Mouse (Mus musculus) kidney, embryonic 15.5 days (tissue): Measurements from ENCODE around the gene Gm49510. TPM values are rescaled to one million over a fixed set of nuclear protein-coding genes. Genes with fewer than 3 reads are reported as not detected.
"Not testable (repeated sequence)": the region's sequence is repeated elsewhere in the genome, so short reads cannot be mapped to it uniquely, and the experiment has no call there.

ENCODE experiments used
- ATAC-seq: fragments of 200-750 bp; cut with Nextera tagmentation; replicated peaks from 2 replicates; pipeline ENCODE4 v1.8.0; 2017; ENCODE audit warnings: moderate TSS enrichment; ENCODE audit not compliant: low FRiP score
- H3K27ac ChIP-seq: fragments of 300-500 bp; sonication (generic); 2 replicates; pipeline ENCODE4 v1.5.1; 2015; ENCODE audit warnings: mild to moderate bottlenecking, inconsistent platforms
- H3K27me3 ChIP-seq: fragments of 300-500 bp; sonication (generic); 2 replicates; pipeline ENCODE4 v1.6.1; 2015; ENCODE audit warnings: inconsistent platforms
- H3K36me3 ChIP-seq: fragments of 300-500 bp; sonication (generic); 2 replicates; pipeline ENCODE4 v1.6.1; 2015; ENCODE audit warnings: inconsistent platforms
- H3K4me1 ChIP-seq: fragments of 300-500 bp; sonication (generic); 2 replicates; pipeline ENCODE4 v1.6.1; 2015; ENCODE audit warnings: inconsistent platforms
- H3K4me2 ChIP-seq: fragments of 300-500 bp; sonication (generic); 2 replicates; pipeline ENCODE4 v1.6.1; 2015; ENCODE audit warnings: moderate library complexity, mild to moderate bottlenecking, inconsistent platforms
- H3K4me3 ChIP-seq: fragments of 300-500 bp; sonication (generic); replicated peaks from 2 replicates; pipeline ENCODE4 v1.5.1; 2015; ENCODE audit warnings: mild to moderate bottlenecking, inconsistent platforms
- H3K9ac ChIP-seq: fragments of 300-500 bp; sonication (generic); 2 replicates; pipeline ENCODE4 v1.6.1; 2015; ENCODE audit warnings: mild to moderate bottlenecking, inconsistent platforms
- H3K9me3 ChIP-seq: fragments of 300-500 bp; sonication (generic); replicated peaks from 2 replicates; pipeline ENCODE4 v1.6.1; 2016; ENCODE audit warnings: inconsistent platforms
- WGBS: fragments of 180-500 bp; shearing (Covaris S2); methylation state at CpG from one replicate; pipeline ENCODE4 v1.1.7; 2015; ENCODE audit warnings: mixed read lengths; 5-methylcytosine and 5-hydroxymethylcytosine counted together
- polyA plus RNA-seq: library from polyadenylated mRNA; unstranded; fragments of >200 nt; fragmentation: Nextera tagmentation; extraction: Ambion mirVana; gene quantifications from 2 replicates; pipeline ENCODE4 v1.2.1, GENCODE M21; 2015

Gene Gm49510
- polyA plus RNA-seq, 1 experiment from 2014 or later = 0.60 TPM

DNA sequence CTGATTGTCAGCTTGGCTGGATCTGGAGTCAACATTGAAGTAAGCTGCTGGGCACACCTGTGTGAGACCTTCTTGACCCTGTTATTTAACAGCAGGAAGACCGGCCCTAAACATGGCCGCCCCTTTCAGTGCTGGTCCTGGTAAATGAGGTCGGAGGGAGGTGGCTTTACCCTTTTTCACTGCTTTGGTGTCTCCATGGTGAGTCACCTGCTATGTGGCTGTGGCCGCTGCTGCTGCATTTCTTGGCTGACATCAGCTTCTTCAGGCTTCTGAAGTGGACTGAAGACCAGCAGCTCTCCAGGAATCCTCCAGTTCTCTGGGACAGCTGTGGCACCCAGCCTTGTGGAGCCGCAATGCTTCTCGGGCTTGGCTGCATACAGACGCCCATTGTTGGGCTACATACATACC is 30.6 kb upstream of the Gm49510 start:
- peak; percentile 16 for ATAC-seq
- peak overlapping the region; percentile 90 for H3K27ac ChIP-seq
- H3K9me3 ChIP-seq = no peaks in the 10 kb centered on the region
- H3K9ac ChIP-seq = no peak overlapping the region
- H3K27me3 ChIP-seq = no peaks in the 10 kb centered on the region
- 71% methylated on average over 7 of the region's 7 CpGs for WGBS
- no peaks in the 10 kb centered on the region for H3K36me3 ChIP-seq
- H3K4me3 ChIP-seq = no peak overlapping the region
- peaks cover 28% of the 10 kb centered on the region for H3K4me1 ChIP-seq
- peak overlapping the region; percentile 26; the same call in 1 of the 2 replicates for H3K4me2 ChIP-seq

DNA sequence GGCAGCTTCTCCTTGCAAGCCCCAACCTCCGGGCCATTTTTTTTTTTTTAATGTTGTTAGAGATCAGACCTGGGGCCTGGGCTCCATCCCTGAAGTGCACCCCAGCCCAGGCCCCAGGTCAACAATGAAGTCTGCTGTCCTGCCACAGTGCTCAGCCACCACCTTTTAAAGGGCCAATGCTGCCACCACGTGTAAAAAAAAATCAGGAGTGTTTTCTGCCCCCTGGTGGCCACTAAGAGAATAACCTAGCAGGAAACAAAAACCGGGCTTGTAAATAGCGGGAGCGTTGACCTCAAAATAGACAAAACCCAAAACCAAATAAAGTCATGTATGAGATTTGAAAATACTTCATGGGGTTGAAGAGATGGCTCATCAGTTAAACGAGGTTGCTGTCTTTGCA is 29.7 kb upstream of the Gm49510 start:
- Histone ChIP-seq H3K9me3 (no peaks in the 10 kb centered on the region), H3K27ac (0 out of 2 replicates have a peak overlapping the region, but pooled peaks have one; percentile 27)

DNA sequence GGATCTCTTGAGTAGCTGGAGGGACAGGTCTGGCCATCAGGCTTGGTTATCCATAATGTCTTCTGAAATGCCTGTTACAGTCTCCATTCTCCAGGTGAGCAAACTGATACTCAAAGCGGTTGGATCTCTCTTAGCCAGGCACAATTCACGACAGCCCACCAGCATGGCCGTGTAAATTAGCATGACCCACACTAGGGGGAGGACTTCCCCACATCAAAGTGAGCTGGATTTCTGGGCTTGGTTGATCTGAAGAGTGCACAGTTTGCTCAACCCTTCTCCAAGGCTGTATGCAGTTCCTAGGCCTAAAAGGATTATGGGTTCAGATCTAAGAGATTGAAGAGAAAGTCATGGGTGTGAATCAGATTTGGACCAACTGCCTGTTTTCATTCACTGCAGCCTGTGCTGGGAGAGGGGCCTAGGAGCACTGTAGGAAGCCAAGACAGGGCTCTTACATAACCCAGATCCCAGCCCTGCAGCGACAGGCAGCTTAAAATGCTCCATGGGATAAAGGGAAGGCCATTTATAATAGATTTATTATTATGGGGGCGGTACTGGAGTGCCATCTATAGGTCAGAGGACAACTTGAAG is 27.4 kb upstream of the Gm49510 start:
- Histone ChIP-seq H3K27ac (0 out of 2 replicates have a peak overlapping the region, but pooled peaks have one; percentile 9), H3K36me3 (no peaks in the 10 kb centered on the region), H3K4me3 (no peak overlapping the region), H3K9ac (no peak overlapping the region), H3K27me3 (no peaks in the 10 kb centered on the region), H3K4me2 (no peak overlapping the region), H3K4me1 (peaks cover 40% of the 10 kb centered on the region), H3K9me3 (no peaks in the 10 kb centered on the region)
- WGBS = 38% methylated on average over 5 of the region's 5 CpGs
- ATAC-seq = no peak

More for the DNA sequence above, 29.7 kb upstream of the Gm49510 start:
- Histone ChIP-seq H3K27me3 (no peaks in the 10 kb centered on the region), H3K36me3 (no peaks in the 10 kb centered on the region), H3K4me3 (no peak overlapping the region), H3K4me1 (peaks cover 22% of the 10 kb centered on the region), H3K9ac (no peak overlapping the region), H3K4me2 (no peak overlapping the region)
- 30% methylated on average over 6 of the region's 6 CpGs for WGBS
- no peak for ATAC-seq

DNA sequence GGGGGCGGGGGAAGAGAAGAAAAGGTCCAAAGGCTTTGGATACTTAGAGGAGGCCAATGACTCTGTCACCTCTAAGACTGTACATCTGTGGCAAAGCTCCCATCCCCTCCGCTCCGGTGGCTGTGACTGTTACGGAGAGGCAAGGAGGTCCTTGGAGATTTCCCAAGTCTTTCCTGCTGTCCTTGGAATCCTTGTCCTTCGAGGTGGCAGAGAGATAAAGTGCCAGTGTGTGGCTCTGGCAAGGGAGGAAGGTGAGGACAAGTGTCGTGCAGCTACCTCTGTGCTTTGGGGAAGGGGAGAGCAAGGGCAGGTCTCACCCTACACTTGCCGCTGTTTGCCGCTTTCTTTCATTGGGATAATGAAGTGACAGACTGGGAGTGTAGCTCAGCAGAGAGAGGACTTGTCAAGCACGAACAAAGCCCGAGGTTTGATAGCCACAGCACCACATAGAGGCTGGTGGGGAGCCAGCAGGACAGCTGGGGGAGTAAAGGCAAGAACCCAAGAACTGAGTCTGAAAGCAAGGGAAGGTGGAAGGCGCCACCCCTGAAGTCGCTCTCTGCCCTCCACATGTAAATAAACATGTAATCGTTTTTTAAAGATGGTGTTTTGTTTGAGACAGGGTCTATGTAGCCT is 25.5 kb upstream of the Gm49510 start:
- Histone ChIP-seq H3K4me1 (peaks cover 34% of the 10 kb centered on the region), H3K9ac (no peak overlapping the region), H3K36me3 (no peaks in the 10 kb centered on the region), H3K9me3 (no peaks in the 10 kb centered on the region), H3K27me3 (no peaks in the 10 kb centered on the region), H3K4me2 (no peak overlapping the region), H3K27ac (0 out of 2 replicates have a peak overlapping the region, but pooled peaks have one; percentile 0), H3K4me3 (no peak overlapping the region)
- 67% methylated on average over 13 of the region's 13 CpGs for WGBS
- no peak for ATAC-seq

DNA sequence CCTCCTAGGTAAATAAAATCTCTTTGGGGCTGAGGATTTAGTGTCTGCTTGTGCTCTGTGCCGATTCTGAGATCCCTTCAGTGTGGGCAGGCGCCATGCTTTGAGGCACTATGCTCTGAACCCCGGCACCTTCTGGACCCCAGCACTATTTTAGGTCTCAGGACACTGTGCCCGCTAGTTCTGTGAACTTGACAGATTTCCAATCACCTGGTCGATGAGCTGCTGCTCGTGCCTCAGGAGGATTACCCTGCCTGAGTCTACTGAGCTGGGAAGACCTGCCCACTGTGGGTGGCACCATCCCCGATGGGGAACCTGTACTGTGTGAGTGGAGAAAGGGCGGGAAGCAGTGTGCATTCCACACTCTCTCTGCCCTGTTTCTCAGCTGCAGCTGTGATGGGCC is 24.5 kb upstream of the Gm49510 start:
- H3K4me1 ChIP-seq = peaks cover 38% of the 10 kb centered on the region
- no peak overlapping the region for H3K9ac ChIP-seq
- H3K27me3 ChIP-seq = no peaks in the 10 kb centered on the region
- H3K4me2 ChIP-seq = no peak overlapping the region
- no peak overlapping the region for H3K4me3 ChIP-seq
- H3K36me3 ChIP-seq = peaks cover 3% of the 10 kb centered on the region
- WGBS = 76% methylated on average over 8 of the region's 8 CpGs
- peak overlapping the region; percentile 100 for H3K27ac ChIP-seq
- H3K9me3 ChIP-seq = no peaks in the 10 kb centered on the region
- ATAC-seq = no peak

DNA sequence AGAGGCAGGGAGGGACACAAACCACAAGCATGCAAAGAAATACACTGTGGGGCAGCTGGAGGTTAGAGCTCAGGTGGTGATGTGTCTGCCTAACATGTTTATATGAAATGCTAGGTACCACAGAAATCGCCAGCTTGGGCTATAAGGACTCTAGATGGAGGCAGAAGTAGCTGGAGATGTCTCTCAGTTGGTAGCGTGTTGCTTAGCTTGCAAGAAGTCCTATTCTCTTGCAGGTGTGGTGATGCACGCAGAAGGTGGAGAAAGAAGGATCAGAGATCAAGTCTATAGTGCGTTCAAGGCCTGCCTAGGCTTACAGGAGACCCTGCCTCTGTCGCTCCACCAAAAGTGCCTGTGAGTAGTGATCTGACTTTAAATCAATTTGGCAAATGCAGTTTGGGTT is 23.9 kb upstream of the Gm49510 start:
- Histone ChIP-seq H3K9me3 (no peaks in the 10 kb centered on the region), H3K4me3 (peak overlapping the region; percentile 80; the same call in 1 of the 2 replicates), H3K27me3 (no peaks in the 10 kb centered on the region), H3K9ac (0 out of 2 replicates have a peak overlapping the region, but pooled peaks have one; percentile 76), H3K4me2 (peak overlapping the region; percentile 84), H3K36me3 (peaks cover 9% of the 10 kb centered on the region), H3K4me1 (peaks cover 38% of the 10 kb centered on the region), H3K27ac (peak overlapping the region; percentile 100)
- no peak for ATAC-seq
- 79% methylated on average over 5 of the region's 5 CpGs for WGBS

DNA sequence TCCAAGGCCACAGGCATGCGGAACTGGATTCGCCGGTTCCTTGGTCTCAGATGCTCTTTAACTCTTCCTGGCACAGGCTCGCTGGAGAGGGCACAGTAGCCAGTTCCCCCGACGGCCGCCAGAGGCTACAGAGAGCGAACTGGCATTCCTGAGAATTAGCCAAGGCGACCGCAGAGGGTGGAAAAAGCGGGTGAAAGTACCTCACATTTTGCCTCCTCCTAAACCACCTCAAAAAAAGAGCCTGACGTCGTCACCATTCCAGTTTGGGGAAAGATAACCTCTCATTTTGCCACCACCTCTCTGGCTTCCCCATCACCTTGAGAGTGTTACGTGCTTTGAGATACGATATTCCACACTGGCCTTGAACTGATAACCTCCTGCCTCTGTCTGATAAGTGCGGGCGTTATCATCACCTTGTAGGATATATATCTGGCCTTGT is 23.2 kb upstream of the Gm49510 start:
- Histone ChIP-seq H3K9ac (peak overlapping the region; percentile 76), H3K4me2 (peak overlapping the region; percentile 84), H3K27me3 (no peaks in the 10 kb centered on the region), H3K4me3 (peak overlapping the region; percentile 80), H3K4me1 (peaks cover 38% of the 10 kb centered on the region), H3K36me3 (peaks cover 16% of the 10 kb centered on the region), H3K9me3 (no peaks in the 10 kb centered on the region), H3K27ac (peak overlapping the region; percentile 100)
- WGBS = 5% methylated on average over 17 of the region's 17 CpGs
- peak; percentile 30 for ATAC-seq

DNA sequence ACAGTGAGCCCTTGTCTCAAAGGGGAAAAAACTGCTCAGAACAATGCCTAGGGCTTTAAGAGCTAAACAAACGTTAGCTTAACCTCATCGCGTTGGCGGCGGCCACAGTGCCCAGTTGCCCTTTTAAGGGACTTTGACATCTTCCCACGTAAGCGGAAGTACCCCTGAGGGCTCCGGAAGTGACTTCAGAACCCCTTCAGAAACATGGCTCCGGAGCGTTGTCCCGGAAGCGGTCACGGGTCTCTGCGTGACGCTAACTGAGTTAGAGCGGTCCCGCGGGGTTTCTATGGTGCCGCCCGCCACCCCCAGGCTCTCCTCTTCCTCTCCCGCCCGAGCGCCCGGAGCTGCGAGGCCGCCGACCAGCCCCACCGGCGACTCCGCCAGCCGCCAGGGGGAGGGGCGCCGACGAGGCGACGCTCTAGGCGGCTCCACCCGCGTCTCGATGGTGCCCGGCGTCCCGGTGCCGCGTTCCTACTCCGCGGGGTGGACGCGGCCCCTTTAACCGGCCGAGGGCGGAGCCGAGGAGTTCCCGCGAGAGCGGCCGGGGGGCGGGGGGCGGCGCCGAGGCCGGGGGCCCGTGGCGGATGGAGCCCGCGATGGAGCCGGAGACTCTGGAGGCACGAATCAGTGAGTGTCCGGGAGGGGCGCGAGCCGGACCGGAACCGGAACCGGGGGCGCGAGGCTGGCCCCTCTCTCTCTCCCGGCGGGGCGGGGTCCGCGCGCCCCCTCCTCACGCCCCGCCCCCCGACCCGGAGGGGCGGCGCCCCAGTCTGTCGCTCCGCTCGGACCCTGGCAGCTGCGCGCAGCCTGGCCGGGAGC is 22.3 kb upstream of the Gm49510 start, which contains the start of gene Gga1:
Gene Gga1, plus strand, starts transcription at position 200 of the 819 bp plus-strand sequence.
- no peaks in the 10 kb centered on the region for H3K27me3 ChIP-seq
- H3K4me1 ChIP-seq = peaks cover 38% of the 10 kb centered on the region
- peak within 1 kb of the TSS; percentile 100 for H3K27ac ChIP-seq
- peak; percentile 91 for ATAC-seq
- peaks cover 25% of the 10 kb centered on the region for H3K36me3 ChIP-seq
- WGBS = under 1% methylated on average over 85 of the region's 95 CpGs
- peak within 1 kb of the TSS; percentile 84 for H3K4me2 ChIP-seq
- H3K9ac ChIP-seq = peak within 1 kb of the TSS; percentile 76
- H3K4me3 ChIP-seq = peak within 1 kb of the TSS; percentile 80
- H3K9me3 ChIP-seq = no peaks in the 10 kb centered on the region

DNA sequence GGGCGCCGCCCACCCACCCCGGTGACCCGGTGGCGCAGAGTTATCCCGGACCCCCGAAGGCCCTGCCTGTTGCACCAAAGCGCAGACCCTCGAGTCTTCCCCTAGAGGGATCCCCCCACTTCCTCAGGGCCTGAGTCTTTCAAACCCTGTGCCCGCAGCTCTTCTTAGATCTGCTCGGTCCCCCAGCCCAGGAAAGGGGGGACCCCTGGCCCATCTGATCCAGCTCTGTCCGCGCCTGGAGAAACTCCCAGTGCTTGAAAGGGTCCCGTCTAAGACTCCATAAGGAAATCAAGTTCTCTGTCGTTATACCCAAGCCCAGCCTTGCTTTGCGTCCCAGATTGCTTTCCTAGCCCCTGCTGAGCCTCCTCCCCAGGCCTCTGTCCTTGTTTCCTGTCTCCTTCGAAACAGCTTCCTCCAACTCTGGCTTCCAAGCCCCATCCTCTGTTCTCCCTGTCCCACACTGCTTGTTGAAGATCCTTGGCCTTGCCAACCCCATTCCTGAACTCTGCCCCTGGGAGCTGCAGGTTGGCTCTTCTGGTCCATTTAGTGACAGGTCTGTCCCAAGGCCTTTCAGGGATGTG is 21.6 kb upstream of the Gm49510 start:
- Histone ChIP-seq H3K27me3 (no peaks in the 10 kb centered on the region), H3K27ac (peak overlapping the region; percentile 100), H3K4me2 (peak overlapping the region; percentile 84), H3K9me3 (no peaks in the 10 kb centered on the region), H3K4me1 (peaks cover 38% of the 10 kb centered on the region), H3K9ac (peak overlapping the region; percentile 76), H3K4me3 (peak overlapping the region; percentile 80), H3K36me3 (peaks cover 32% of the 10 kb centered on the region)
- WGBS = 1% methylated on average over 17 of the region's 17 CpGs
- ATAC-seq = no peak

DNA sequence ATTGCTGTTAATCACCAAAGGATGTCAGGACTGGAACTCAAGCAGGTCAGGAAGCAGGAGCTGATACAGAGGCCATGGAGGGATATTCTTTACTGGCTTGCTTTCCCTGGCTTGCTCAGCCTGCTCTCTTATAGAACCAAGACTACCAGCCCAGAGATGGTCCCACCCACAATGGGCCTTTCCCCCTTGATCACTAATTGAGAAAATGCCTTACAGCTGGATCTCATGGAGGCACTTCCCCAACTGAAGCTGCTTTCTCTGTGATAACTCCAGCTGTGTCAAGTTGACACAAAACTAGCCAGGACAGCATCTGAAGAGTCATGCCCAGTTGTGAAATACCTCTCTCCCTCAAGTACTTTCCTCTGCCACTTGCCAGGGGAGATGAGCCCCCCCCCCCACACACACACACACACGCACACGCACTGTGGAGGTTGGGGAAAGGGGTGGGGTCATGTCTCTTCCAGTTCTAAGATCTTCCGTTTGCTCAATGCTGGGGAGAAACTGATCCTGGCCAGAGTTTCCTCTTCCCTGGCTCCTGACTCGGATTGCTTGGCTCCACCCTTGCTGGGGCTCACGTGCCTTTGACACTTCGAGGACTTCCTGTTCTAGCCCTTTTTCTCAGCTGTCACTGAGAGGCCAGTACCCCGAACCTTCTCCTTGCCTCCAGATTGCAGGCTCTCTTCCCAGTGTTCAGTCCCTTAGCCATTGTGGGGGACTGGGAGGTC is 20.5 kb upstream of the Gm49510 start:
- peak overlapping the region; percentile 51 for H3K27ac ChIP-seq
- not testable (repeated sequence) for H3K9me3 ChIP-seq, H3K27me3 ChIP-seq, H3K4me3 ChIP-seq, ATAC-seq
- H3K9ac ChIP-seq = 0 out of 2 replicates have a peak overlapping the region, but pooled peaks have one; percentile 14
- H3K4me2 ChIP-seq = peak overlapping the region; percentile 84
- peaks cover 38% of the 10 kb centered on the region for H3K4me1 ChIP-seq
- H3K36me3 ChIP-seq = peaks cover 43% of the 10 kb centered on the region
- 27% methylated on average over 7 of the region's 7 CpGs for WGBS

DNA sequence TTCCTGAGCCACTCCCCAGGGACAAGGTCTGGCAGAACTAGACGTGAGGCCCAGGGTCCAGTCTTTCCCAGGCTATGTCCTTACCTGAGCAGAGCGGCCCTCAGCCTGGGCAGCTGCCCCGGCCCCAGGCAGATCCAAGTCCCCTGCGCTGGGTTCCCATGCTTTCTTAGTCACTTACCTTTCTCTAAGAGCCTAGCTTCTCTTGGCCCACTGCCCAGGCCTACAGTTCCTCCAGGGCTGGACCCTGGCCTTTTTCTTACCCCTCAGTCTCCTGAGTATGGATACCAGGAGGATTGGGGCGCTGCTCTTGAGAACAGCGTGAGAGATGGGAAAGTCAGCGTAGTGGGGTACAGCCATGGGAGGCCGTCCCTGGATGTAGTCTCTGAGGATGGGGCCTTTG is 19.0 kb upstream of the Gm49510 start:
- Histone ChIP-seq H3K9me3 (no peaks in the 10 kb centered on the region), H3K27me3 (no peaks in the 10 kb centered on the region), H3K4me3 (no peak overlapping the region), H3K27ac (no peak overlapping the region), H3K4me1 (peaks cover 32% of the 10 kb centered on the region), H3K4me2 (no peak overlapping the region), H3K36me3 (peaks cover 56% of the 10 kb centered on the region), H3K9ac (no peak overlapping the region)
- no peak for ATAC-seq
- 94% methylated on average over 8 of the region's 8 CpGs for WGBS
